Mouse (Mus musculus): ENCODE measurements around the gene Umad1.

The Umad1 gene

GRCm38 (mm10) chr6:8474316-8474715 lies 215.2 kb downstream of the Umad1 start:
- DNase-seq (ENCODE audit: low read depth, low spot score) = no peak

GRCm38 (mm10) chr6:8474820-8475219 lies 215.7 kb downstream of the Umad1 start:
- no peak for DNase-seq (ENCODE audit: low read depth, low spot score)

GRCm38 (mm10) chr6:8479176-8479575 lies 220.1 kb downstream of the Umad1 start:
- no peak for DNase-seq (ENCODE audit: low read depth, low spot score)

- DNase-seq (ENCODE audit: low read depth, low spot score) = no peak
Measured at GRCm38 (mm10) chr6:8484437-8485275, 225.6 kb downstream of the Umad1 start.

GRCm38 (mm10) chr6:8485414-8486175 lies 226.5 kb downstream of the Umad1 start:
- DNase-seq (ENCODE audit: low read depth, low spot score) = no peak

DNA sequence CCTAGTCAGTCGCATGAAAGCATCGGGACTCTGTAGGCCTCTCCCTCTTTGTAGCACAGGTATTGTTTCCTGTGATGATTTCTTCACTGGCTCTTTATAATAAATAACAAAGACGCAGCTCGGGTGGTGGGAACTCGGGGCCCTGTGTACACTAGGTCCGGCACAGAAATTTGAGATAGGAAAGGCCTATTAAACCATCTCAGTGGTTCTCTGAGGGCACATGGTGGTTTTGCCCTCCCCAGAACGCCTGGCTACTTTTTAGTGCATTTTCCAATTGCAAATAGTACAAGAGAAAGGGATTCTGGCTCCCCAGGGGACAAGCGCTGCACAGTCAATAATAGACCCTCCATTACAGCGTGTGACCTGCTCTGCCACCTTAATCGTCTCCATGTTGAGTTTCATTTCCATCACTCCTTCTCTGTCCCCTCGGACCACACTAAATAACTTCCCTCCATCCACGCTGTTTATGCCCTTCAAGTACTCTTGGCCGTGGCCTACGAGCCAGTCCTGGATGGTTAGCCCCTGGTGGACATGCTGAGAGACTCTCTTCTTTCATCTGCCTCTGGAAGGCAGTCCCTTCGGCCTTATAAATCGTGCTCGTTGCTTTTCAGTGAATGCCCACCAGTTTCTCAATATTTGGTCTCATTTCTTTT lies 227.4 kb downstream of the Umad1 start:
- no peak for DNase-seq (ENCODE audit: low read depth, low spot score)

- DNase-seq (ENCODE audit: low read depth, low spot score) = no peak
Measured at GRCm38 (mm10) chr6:8487044-8487853, 228.2 kb downstream of the Umad1 start.

- no peak for DNase-seq (ENCODE audit: low read depth, low spot score)
Measured at GRCm38 (mm10) chr6:8488249-8488648, 229.2 kb downstream of the Umad1 start.

DNA sequence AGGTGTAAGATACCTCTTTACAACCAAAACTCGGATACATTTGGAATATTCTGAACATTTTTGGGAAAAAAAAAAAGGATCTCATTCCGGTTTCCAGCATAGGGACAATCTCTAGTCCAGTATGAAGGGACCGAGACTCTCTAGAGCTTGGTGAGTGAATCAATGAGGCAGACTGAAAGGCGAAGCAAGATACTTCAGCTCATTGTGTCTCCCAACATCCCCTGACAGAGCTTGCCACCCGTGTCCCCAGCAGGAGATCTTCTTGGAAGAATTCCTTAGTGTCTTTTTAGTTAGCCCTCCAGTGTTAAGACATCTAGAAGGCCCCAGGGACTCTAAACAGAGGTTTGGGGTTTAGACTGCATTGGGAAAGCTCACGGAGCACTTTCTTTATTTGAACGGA lies 230.2 kb downstream of the Umad1 start:
- DNase-seq (ENCODE audit: low read depth, low spot score) = no peak

DNA sequence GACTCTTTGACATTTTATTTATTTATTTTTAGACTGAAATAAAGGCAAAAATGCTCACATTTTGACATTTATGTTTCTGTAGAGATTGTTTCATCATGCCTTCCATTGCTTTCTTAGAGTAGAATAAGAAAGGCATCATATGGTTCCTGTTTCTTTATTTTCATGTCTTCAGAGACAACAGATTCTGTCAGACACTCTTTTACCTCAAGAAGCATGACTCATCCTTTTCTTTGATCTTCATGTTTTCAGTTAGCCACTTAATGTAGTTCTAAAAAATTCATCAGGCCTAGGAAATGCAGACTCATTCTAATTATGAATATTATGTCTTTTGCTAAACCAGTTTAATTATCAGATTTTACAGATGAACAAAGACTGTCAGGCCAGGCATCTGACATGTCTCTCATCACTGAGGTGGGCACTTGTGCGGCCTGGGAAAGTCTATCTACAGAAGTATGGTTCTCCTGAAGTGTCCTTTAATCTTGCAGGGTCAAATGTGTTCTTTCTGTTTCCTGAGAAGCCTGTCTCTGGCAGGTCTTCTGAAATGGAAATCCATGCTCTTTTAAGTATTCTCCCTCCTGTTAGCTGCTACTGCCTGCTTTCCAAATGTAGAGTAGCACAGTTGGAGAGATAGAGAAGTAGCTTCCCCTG lies 231.0 kb downstream of the Umad1 start:
- DNase-seq (ENCODE audit: low read depth, low spot score) = no peak

- DNase-seq (ENCODE audit: low read depth, low spot score) = no peak
Measured at GRCm38 (mm10) chr6:8492248-8492647, 233.2 kb downstream of the Umad1 start.

- no peak for DNase-seq (ENCODE audit: low read depth, low spot score)
Measured at GRCm38 (mm10) chr6:8495109-8495826, 236.2 kb downstream of the Umad1 start.

- DNase-seq (ENCODE audit: low read depth, low spot score) = no peak
Measured at GRCm38 (mm10) chr6:8495827-8496222, 236.7 kb downstream of the Umad1 start.

DNA sequence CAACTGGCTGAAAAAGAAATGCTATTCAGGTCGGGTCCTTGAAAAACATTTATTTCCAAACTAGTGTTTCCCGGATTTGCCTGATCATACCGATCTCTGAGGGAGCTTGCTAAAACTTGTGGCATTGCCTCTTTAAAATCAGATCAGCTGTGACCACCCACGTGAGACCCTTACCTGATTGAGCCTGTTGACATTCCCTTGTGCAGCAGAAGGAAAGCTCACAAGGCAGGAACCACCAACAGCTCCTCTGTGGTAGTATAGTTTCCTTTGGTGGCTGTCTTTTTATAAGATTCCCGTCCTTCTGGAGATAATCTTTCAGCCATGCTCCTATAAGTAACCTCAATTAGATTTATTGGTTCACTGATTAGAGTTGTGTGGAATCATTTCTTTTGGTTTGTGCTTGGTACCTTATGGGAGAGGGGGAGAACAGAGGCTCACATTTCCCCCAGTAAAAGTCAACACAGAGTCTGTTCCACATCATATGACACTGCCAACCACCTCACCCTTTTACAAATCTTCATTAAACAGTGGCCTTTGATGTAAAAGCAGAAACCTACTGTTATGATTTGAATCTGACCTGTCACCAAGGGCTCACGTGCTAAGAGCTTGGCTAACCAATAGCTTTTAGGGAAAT lies 238.3 kb downstream of the Umad1 start:
- no peak for DNase-seq (ENCODE audit: low read depth, low spot score)

- DNase-seq (ENCODE audit: low read depth, low spot score) = no peak
Measured at GRCm38 (mm10) chr6:8497868-8498257, 238.8 kb downstream of the Umad1 start.

DNA sequence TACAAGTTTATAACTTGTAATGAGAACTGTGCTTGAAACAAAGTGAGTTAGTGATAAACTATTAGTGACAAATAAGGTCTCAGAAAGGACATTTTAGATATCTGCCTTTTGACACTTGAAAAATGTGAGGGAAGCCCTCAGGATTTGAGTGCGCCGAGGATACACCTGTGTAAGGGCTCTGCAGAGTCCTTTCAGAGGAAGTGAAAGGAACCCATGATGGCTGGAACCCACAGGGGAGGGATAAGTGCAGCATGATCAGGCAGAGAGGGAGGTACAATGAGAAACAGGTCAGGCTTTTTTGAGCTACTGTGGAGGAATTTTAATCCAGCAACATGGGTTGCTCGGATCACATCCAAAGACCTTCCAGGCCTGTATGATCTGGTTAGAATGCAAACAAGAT lies 239.9 kb downstream of the Umad1 start:
- no peak for DNase-seq (ENCODE audit: low read depth, low spot score)

GRCm38 (mm10) chr6:8503953-8504352 lies 244.9 kb downstream of the Umad1 start:
- DNase-seq (ENCODE audit: low read depth, low spot score) = no peak

- DNase-seq (ENCODE audit: low read depth, low spot score) = no peak
Measured at GRCm38 (mm10) chr6:8504521-8505228, 245.6 kb downstream of the Umad1 start.

DNA sequence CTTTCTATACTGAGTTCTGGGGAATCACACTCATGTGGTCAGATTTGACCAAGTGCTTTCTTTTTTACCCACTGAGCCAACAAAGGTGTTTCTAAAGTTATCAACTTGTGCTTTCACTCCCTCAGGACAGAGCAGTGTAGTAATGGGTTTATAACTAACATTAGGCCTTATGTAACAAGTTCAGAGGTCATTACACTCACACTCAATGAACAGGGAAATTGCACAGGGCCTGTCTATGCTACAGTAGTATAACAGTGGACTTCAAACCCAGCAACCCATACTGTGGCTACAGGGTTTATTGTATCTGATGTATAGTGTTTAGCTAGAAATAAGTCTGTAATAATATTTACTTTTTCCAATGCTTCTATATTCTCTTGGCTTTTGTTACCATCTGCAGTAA lies 247.5 kb downstream of the Umad1 start:
- DNase-seq (ENCODE audit: low read depth, low spot score) = no peak

All from WW6 (cell line).